Mouse (Mus musculus) heart, postnatal 0 days (tissue): ENCODE results near the gene BC067074. TPM values are rescaled to one million over a fixed set of nuclear protein-coding genes. Genes with fewer than 3 reads are reported as not detected.

Experiments
- ATAC-seq: fragments of 200-750 bp; cut with Nextera tagmentation; 2 replicates; pipeline ENCODE4 v1.8.0; 2017; ENCODE audit warnings: low read depth, moderate number of reproducible peaks, moderate library complexity; ENCODE audit not compliant: insufficient read depth
- DNase-seq: peaks from one replicate; pipeline ENCODE4 v3.0.0-alpha.2; 2016; ENCODE audit warnings: low spot score
- H3K27ac ChIP-seq: fragments of 300-500 bp; sonication (generic); 2 replicates; pipeline ENCODE4 v1.5.1; 2014; ENCODE audit warnings: low read depth, mild to moderate bottlenecking
- H3K27me3 ChIP-seq: fragments of 300-500 bp; sonication (generic); 2 replicates; pipeline ENCODE4 v1.6.1; 2014; ENCODE audit warnings: low read length, mixed read lengths; ENCODE audit not compliant: control insufficient read depth, insufficient read depth
- H3K36me3 ChIP-seq: fragments of 300-500 bp; sonication (generic); replicated peaks from 2 replicates; pipeline ENCODE4 v1.6.1; 2014; ENCODE audit warnings: low read length, mixed read lengths; ENCODE audit not compliant: control insufficient read depth, insufficient read depth
- H3K4me1 ChIP-seq: fragments of 300-500 bp; sonication (generic); 2 replicates; pipeline ENCODE4 v1.6.1; 2014; ENCODE audit warnings: antibody characterized with exemption; ENCODE audit not compliant: control insufficient read depth, insufficient read depth
- H3K4me2 ChIP-seq: fragments of 300-500 bp; sonication (generic); 2 replicates; pipeline ENCODE4 v1.6.1; 2014; ENCODE audit warnings: low read depth, mild to moderate bottlenecking, low read length, moderate library complexity
- H3K4me3 ChIP-seq: fragments of 300-500 bp; sonication (generic); 2 replicates; pipeline ENCODE4 v1.5.1; 2014; ENCODE audit warnings: low read depth, low read length
- H3K9ac ChIP-seq: fragments of 300-500 bp; sonication (generic); replicated peaks from 2 replicates; pipeline ENCODE4 v1.6.1; 2014; ENCODE audit warnings: low read depth, low read length, mixed read lengths
- H3K9me3 ChIP-seq: fragments of 300-500 bp; sonication (generic); replicated peaks from 2 replicates; pipeline ENCODE4 v1.6.1; 2016; ENCODE audit warnings: low read length; ENCODE audit not compliant: control insufficient read depth
- CTCF ChIP-seq: IDR thresholded peaks from 2 replicates; pipeline ENCODE4 v1.5.1; 2016; ENCODE audit warnings: antibody characterized with exemption, control low read depth, low read depth
- EP300 ChIP-seq: IDR thresholded peaks from 2 replicates; pipeline ENCODE4 v1.6.1; 2016; ENCODE audit warnings: antibody characterized with exemption, low read depth
- WGBS: fragments of 180-500 bp; shearing (Covaris S2); extraction: QIAGEN DNeasy Blood & Tissue Kit; methylation state at CpG from one replicate; pipeline ENCODE4 v1.1.7; 2014; 5-methylcytosine and 5-hydroxymethylcytosine counted together
- polyA plus RNA-seq: library from polyadenylated mRNA; unstranded; fragments of >200 nt; fragmentation: Nextera tagmentation; extraction: Ambion mirVana; gene quantifications from 2 replicates; pipeline ENCODE4 v1.2.1, GENCODE M21; 2015
- total RNA-seq: library from RNA; depleted of rRNA; stranded (reverse); fragments of >200 nt; gene quantifications from 2 replicates; pipeline ENCODE4 v1.2.3, GENCODE M21; 2014; ENCODE audit warnings: low replicate concordance

BC067074 gene
- total and polyA plus RNA-seq, 2 experiments from 2014 or later = 1.3 to 4.7 TPM

DNA sequence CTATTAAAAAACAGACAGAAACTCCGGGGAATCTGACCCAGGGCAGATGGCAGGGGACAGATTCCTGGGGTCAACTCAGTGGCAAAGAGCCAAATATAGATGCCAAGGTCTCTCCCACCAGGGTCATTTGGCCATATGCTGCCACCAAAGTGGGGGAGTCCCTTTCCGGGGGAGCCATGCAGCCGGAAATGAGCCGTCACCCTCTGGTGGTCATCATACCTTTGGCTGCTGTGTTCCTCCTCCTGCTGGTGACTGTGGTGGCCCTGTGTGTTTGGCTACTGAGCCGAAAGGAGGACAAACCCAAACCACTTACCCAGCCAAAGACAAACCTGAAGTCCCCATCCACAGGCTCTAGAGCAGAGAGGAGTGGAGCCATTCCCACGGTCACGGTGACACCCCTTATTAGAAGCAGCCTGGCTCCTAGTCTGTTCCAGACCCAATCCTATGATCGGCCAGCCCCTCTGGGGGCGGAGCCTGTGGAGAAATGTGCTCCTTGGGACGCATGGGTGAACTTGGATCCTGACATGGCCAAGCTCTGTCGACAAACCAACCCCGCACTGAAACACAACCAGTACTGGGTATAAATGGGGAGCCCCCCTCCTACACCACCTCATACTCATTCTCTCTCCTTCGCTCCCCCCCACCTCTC is 76.1 kb downstream of the BC067074 start:
- Histone ChIP-seq H3K27ac (no peak overlapping the region), H3K9me3 (no peaks in the 10 kb centered on the region), H3K9ac (no peak overlapping the region), H3K36me3 (no peaks in the 10 kb centered on the region), H3K4me2 (no peak overlapping the region), H3K27me3 (no peaks in the 10 kb centered on the region), H3K4me1 (no peaks in the 10 kb centered on the region), H3K4me3 (no peak overlapping the region)
- TF ChIP-seq CTCF = no peak
- 76% methylated on average over 13 of the region's 13 CpGs for WGBS
- ATAC-seq = no peak
- no peak for DNase-seq

DNA sequence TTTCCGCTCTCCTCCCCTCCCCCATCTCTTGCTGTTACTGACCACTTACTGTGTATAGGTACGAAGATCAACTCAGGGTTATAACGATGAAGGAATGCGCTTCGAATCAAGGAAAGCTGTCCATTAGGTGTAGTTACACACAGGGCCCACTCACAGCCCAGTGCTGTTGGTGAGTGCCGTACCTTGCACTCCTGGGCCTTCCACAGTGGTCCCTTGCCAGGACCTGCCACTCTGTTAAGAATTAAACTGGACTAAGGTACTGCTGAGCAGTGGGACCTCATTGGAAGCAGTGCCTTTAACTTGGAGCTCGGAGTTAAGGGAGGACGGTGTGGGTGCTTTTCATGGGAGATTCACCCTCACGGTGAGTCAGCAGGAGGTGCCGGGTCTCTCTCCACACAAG is 76.7 kb downstream of the BC067074 start:
- H3K27ac ChIP-seq = no peak overlapping the region
- no peak for ATAC-seq
- TF ChIP-seq EP300 (no peak), CTCF (no peak)
- DNase-seq = no peak
- H3K4me1 ChIP-seq = no peaks in the 10 kb centered on the region
- no peaks in the 10 kb centered on the region for H3K9me3 ChIP-seq
- no peak overlapping the region for H3K4me3 ChIP-seq
- H3K27me3 ChIP-seq = no peaks in the 10 kb centered on the region
- H3K4me2 ChIP-seq = no peak overlapping the region
- H3K36me3 ChIP-seq = no peaks in the 10 kb centered on the region
- WGBS = 90% methylated on average over 10 of the region's 10 CpGs
- no peak overlapping the region for H3K9ac ChIP-seq

DNA sequence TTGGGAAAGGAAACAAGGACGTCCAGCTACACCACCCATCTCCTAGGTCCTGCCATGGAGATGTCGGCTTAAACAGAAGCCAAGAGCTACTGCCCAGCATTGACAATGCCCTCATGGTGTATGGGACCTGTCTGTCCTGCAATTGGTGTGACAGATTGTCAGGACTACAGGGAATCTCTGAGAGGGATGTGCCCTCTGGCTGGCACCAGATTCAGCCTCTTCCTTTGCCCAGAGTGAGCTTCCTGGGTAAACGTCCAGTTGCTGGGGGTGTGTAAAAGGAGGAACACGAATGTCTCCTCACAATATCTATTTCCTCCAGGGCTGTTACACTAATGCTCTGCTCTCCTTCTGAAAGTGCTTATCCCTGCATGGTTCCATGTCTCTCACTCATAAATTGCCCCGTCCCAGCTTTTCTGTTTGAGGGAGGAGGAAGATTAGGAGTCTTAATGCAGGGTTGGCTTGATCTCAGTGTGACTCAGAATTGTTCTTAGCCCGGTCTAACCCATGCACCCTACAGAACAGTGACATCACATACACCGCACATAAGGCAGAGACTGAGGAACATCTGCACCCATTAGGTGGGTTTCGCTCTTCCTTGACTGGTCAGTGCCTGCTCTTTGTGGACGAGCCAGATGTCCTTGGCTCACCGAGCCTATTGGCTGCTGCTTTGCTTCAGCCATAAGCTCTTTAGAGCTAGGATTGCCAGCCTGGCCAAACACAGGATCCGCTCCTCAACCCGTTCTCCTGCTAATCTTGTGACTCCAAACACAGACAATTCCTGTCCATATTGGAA is 80.5 kb downstream of the BC067074 start:
- no peak overlapping the region for H3K9ac ChIP-seq
- TF ChIP-seq EP300 = no peak
- TF ChIP-seq CTCF = no peak
- H3K27ac ChIP-seq = no peak overlapping the region
- H3K4me1 ChIP-seq = no peaks in the 10 kb centered on the region
- H3K9me3 ChIP-seq = no peaks in the 10 kb centered on the region
- no peaks in the 10 kb centered on the region for H3K36me3 ChIP-seq
- H3K4me2 ChIP-seq = no peak overlapping the region
- H3K27me3 ChIP-seq = no peaks in the 10 kb centered on the region
- ATAC-seq (no peak), DNase-seq (no peak)
- WGBS = 73% methylated on average over 12 of the region's 12 CpGs
- no peak overlapping the region for H3K4me3 ChIP-seq

DNA sequence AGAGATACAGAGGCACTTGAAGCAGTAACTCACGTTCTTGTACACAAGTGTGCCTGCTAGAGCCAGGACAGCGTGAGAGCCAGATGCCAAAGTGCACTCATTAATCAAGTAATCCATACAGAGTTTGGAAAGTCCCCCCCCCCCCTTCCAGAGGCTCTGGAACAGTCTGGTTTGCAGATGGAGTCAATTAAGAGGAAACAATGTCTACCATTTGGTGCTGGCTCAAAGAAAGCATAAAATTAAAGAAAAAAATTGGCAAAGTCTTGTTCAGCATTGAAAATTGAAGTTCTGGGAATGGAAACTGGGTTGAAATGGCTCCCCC is 81.1 kb downstream of the BC067074 start:
- no peaks in the 10 kb centered on the region for H3K36me3 ChIP-seq
- 45% methylated on average over 2 of the region's 2 CpGs for WGBS
- no peak overlapping the region for H3K4me2 ChIP-seq
- H3K9me3 ChIP-seq = no peaks in the 10 kb centered on the region
- no peak for DNase-seq
- no peak overlapping the region for H3K4me3 ChIP-seq
- no peak for ATAC-seq
- TF ChIP-seq EP300 (no peak), CTCF (no peak)
- H3K27me3 ChIP-seq = no peaks in the 10 kb centered on the region
- no peak overlapping the region for H3K27ac ChIP-seq
- H3K9ac ChIP-seq = no peak overlapping the region
- no peaks in the 10 kb centered on the region for H3K4me1 ChIP-seq

DNA sequence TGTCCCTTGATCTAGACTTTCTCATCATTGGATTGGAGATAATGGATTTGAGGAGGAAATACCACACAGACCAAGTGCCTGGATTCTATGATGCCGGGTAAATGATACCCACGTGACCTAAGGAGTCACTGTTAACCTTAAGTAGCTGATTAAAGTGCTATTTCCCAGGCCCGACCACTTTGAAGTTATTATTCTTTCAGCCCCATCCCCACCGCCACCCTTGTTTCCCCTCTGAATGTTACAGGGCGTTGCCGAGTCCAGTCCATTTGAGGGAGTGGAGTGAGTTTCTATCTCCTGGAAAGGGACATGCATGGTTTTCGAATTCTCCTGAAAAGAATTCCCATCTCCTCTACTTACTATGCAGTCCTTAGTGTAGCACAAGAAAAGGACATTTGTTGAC is 84.7 kb downstream of the BC067074 start:
- WGBS = 79% methylated on average over 7 of the region's 7 CpGs
- no peak for TF ChIP-seq EP300
- TF ChIP-seq CTCF = no peak
- Histone ChIP-seq H3K9ac (no peak overlapping the region), H3K9me3 (no peaks in the 10 kb centered on the region), H3K27me3 (no peaks in the 10 kb centered on the region), H3K4me2 (no peak overlapping the region), H3K36me3 (no peaks in the 10 kb centered on the region), H3K27ac (no peak overlapping the region), H3K4me1 (no peaks in the 10 kb centered on the region), H3K4me3 (no peak overlapping the region)
- no peak for ATAC-seq
- no peak for DNase-seq
